Mouse (Mus musculus) heart, adult 9 months (tissue): Measurements from ENCODE around the gene Sptbn4.

Source experiments
- DNase-seq, 2 experiments: peaks; one replicate each; pipeline ENCODE4 v3.0.0; 2022; ENCODE audit warnings: low spot score in 2 of 2

Gene Sptbn4

DNA sequence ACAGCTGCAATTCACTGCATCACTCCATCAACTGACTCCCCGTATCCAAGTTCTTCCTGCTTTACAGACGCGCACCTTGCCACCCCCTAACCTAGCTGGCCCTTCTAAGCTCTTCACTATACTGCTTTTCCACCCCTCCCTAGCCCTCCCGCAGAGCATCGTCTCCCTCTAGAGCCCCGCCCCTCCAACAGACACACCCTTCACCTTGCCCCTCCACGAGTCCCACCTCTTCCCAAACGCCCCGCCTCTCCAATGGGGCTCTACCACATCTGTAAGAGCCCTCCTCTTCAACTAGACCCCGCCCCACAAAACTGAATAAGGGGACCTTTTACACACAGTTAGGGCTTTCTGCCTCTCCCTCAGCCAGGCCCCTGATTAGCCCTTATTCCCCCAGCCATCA lies 13.7 kb downstream of the Sptbn4 start:
- no peak for DNase-seq

DNA sequence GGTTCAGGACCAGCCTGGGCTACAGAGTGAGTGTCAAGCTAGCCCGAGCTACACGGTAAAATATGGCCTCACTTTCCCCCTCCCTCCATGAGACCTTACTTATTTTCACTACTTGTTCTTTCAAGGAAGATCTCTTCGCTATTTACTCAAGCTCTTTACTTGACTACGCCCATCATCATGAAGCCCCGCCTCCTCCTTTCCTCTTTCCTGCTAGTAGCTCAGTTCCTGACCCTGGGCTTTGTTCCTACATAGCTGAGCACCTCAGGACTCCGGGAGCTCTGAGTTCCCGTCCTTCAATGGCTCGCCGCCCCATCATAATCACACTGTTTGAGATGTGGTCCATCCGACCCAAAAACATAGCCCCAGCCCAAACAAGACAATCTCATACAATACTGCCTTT lies 14.1 kb downstream of the Sptbn4 start:
- DNase-seq, result no peak

- DNase-seq, result no peak
Observed at GRCm38 (mm10) chr7:27429135-27429534, 18.4 kb downstream of the Sptbn4 start.

GRCm38 (mm10) chr7:27428002-27428401 lies 19.5 kb downstream of the Sptbn4 start:
- no peak for DNase-seq

DNA sequence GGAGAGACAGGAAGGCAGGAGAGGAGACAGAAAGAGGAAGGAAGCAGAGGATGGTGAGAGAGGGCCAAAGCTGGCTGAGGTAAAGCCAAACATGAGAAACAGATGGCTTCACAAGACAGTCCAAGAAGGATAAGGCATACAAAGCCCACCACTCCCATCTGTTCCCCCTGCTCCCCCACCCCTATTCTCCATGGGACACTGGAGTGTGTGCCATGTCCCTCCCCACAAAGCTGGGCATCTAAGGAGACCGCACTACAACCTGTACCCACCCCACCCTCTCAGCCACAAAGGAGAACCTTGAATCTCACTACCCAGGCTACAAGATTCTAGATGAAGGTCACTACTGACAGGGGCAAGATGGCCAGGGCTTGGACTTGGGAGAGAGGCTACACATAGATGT lies 20.1 kb downstream of the Sptbn4 start:
- no peak for DNase-seq

DNA sequence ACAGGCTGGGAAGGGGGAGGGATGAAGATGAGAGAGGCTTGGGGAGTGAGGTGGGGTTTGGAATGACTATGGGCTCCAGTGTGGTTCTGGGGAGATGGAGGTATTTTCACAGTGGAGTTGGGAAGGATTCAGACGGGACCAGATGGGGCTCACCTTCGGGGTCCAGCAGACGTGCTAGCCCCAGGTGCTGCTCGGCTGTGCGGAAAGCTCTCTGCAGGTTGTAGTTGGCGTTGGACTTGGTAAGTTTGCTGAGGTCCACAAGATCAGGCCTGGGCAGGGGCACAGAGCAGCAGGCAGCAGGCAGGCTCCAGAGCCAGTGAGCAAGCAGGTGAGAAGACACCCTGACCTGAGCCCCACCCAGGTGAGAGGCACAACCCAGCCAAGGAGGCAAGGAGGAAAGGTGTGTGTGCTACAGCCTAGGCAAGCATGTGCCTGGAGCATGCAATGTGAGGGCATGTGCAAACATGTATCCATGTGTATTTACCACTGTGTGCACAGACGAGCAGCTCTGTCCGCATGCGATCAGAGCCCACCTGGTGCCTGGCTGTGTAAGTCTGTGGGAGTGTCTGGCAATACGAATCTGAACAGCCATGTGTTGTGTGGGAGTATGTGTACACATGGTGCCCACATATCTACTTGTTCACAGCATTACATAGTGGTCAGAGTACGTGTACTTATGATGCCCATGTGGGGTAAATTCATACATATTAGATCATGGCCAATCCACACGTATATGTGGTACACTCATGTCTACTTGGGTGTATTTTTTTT lies 23.7 kb downstream of the Sptbn4 start:
- no peak for DNase-seq

DNA sequence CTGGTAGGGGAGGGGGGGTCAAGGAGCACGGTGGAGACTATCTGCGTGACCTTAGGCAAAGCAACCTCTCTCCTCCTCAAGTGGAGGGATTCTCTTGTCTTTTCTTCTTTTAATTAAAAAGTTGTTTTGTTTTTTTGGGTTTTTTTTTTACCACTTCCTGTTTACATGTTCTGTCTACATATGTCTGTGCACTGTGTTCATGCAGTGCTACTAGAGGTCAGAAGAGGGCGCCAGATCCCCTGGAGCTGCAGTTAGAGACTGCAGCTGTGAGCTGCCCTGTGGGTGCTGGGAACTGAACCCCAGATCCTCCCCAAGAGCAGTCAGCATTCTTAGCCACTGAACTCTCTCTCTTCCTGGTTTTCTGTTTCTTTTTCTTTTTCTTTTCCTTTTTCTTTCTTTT lies 28.4 kb downstream of the Sptbn4 start:
- DNase-seq, result no peak

DNA sequence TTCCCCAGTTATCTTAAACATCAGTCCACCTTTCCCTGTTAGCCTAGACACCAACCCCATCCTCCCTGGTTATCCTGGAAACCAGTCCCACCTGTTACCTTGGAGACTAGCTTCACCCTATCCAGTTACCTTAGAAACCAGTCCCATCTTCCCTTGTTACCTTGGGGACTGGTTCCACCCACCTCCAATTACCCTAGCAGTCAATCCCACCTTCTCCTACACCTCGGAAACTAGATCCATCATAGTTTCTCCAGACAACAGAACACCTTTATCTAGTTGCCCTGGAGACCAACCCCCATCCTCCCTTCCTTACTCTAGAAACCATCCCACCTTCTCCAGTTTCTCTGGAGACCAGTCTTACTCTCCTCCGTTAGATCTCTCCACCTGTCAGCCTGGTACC lies 30.3 kb downstream of the Sptbn4 start:
- no peak for DNase-seq

GRCm38 (mm10) chr7:27408379-27409176 lies 38.9 kb downstream of the Sptbn4 start:
- DNase-seq, result peak; percentile 27 to 48

GRCm38 (mm10) chr7:27407816-27408215 lies 39.7 kb downstream of the Sptbn4 start:
- DNase-seq, result no peak

- DNase-seq, result no peak
Observed at GRCm38 (mm10) chr7:27406481-27406880, 41.0 kb downstream of the Sptbn4 start.

DNA sequence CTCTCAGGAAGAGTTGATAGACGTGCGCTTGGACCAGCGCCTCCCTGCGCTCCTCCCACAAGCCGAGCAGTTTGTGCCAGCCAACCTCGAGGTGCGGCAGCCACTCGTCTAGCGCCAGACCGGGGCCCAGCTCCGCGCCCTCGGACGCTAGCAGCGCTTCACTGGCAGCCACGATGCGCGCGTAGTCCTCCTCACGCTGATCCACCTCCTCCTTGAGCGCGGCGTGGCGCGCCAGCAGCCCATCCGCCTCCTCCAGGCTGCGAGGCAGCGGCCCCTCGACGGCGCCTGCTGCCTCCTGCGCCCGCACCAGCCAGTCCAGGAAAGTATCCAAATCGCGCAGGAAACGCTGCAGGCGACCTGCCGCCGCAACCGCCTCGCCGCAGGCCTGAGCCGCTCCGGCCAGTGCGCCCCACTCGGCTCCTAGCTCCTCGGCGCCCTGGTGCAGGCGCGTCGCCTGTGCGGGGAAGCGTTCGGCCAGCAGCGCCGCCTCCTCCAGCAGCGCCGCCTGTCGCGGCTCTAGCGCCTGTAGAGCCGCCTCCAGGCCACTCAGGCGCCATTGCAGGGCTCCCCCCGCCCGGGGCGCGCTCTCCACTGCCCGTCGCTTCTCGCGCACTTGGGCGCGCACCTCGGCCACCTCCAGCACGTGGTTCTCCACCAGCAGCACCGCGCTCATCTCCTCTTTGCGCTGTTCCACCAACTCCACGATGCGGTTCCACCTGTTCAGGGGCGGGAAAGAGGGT lies 43.1 kb downstream of the Sptbn4 start:
- DNase-seq, result no peak

GRCm38 (mm10) chr7:27402675-27403074 lies 44.8 kb downstream of the Sptbn4 start:
- DNase-seq, result peak; percentile 6 to 21

DNA sequence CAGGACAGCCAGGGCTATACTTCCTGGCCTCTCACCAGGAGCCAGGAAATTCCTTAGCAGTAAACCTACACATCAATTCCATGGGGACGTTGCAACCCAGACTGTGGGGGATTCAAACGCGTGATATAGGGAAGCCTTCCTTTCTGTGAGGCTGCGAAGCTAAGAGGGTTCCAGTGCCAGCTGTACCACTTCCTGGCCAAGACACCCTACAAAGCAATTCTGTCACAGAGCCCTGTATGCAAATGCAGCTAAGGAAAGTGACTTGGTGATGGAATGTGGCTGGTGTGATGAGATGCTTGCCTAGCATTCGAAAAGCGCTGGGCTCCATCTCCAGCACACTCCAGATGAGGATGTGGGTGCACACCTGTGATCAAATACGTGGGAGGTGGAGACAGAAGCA lies 46.9 kb downstream of the Sptbn4 start:
- no peak for DNase-seq

DNA sequence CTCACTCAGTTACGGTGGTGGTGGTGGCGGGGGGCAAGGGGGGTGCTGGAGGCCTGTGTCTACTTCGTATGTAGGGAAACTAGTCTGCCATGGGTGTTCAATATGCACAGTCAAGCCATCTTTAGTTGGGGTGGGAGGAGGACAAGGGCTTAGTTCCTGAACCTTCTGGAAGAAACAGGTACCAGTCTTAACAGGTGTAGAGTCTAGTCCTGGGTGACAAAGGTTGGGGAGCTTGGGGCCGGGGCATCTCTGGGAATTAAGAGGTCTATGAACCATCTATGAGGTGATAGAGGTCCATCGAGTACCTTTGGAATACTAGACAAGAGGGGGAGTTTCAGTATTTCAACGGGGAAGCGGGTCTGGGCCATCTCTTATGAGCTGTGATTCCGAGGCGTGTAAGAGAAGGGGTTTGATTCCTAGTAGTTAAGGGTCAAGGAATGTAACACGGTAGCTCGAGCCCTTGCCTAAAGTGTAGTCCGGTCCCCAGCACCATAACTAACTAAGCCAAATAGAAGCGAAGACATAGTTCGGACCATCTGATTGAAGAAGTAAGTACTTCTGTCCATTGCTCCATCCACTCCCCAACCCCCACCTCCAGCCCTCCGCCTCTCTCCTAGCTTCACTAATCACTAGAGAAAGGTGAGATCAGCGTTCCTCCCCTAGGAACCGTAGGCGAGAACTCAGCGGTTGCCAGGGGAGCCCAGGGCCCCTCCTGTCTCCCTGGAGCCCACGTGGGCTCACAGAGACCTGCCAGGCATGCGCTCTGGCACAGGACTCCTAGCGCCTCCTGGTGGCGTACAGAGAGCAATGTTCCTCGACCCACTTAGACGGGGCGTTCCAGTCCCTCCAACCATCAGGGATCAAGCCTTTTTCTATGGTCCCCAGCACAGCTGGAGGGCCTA lies 50.2 kb downstream of the Sptbn4 start:
- no peak for DNase-seq

- no peak for DNase-seq
Observed at GRCm38 (mm10) chr7:27396184-27397047, 51.1 kb downstream of the Sptbn4 start.

- no peak for DNase-seq
Observed at GRCm38 (mm10) chr7:27395521-27396183, 51.8 kb downstream of the Sptbn4 start.

DNA sequence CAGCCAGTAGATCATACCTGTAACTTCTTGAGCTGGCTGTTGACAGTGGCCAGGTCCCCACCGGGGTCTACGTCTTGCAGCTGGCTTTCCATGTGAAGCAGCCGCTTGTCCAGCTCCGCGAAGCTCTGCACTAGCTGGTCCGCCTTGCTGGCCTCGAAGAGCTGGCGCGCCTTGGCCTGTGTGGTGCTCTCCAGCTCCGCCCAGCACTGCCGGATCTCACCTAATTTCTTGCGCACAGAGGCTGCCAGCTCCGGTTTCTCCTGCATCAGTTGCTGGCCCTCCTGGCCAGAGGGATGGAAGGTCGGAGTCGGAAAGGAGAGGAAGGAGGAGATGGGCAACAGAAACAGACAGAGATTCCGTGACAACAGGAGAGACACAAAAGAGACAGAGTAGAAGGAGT lies 56.1 kb downstream of the Sptbn4 start:
- no peak for DNase-seq

DNA sequence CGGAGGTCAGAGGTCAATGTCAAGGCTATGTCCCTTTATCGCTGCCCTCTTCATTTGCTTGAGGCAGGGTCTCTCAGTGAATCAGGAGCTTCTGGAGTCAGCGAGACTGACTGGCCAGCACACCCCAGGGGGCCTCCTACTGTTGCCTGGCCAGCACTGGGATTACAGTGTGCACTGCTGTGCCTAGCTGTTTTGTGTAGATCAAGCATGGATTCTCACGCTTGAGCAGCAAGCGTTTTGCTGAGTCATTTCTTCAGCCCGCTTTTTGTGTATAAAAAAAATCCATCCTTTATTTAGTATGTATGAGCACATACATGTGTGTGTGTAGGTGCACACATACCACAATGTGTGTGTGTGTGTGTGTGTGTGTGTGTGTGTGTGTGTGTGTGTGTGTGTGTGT lies 58.3 kb downstream of the Sptbn4 start:
- no peak for DNase-seq

DNA sequence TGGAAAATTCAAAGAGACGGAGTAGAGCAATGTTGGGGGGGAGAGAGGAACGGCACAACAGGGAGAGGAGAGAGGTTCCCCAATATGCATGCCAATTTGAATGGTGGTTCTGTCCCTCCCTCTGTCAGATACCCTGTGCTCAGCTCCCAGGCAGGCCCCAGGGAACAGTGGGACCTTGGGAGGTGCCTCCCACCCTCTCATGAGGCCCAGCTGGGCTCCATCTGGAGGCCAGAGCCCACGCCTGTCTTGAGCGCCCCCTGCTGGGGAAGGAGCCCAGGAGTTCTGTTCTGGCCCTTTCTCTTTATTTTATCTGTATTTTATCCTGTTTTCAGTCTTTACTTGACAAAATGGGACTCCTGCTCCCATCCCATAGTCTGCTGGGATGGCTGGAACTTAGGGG lies 62.8 kb downstream of the Sptbn4 start:
- DNase-seq, result peak; percentile 15 to 39
